In the genomic region with DNA sequence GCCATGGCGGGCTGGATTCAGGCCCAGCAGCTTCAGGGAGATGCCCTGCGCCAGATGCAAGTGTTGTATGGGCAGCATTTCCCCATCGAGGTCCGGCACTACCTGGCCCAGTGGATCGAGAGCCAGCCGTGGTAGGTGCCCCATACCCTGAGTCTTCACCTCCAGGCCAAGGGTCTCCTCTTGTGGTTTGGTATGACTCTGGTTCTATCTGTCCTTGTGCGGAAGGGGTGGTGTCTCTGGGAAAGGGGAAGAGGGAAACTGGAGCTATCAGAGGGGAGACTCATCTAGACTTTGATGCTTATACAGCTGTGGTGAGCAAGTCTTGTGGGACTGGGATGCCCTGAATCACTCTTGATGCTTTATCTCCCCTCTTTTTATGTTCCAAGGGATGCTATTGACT, we compare ENCODE assay signal across 8 mouse cellular contexts. TPM values are rescaled to one million over a fixed set of nuclear protein-coding genes. Genes with fewer than 3 reads are reported as not detected.
DNase-seq lines count a peak whose midpoint lies in the region; ATAC-seq and TF ChIP-seq lines count a peak whose summit lies in the region.
"Had no signal": no experiment of that assay in that cellular context is flagged by ENCODE, and none has a peak within 500 bp of the region (broad histone marks: within the 10 kb centered on the region; RNA-seq: fewer than 3 reads in every experiment).

No protein-coding gene starts in this region.

- no peaks in the 10 kb centered on the region for H3K9me3 ChIP-seq in lung, embryonic 14.5 days (ENCODE audit: low read depth, low read length)
- no peaks in the 10 kb centered on the region for H3K9me3 ChIP-seq in intestine, postnatal 0 days (ENCODE audit: control insufficient read depth)
- H3K9me3 ChIP-seq in midbrain, embryonic 14.5 days (ENCODE audit: control insufficient read depth, low read length) = no peaks in the 10 kb centered on the region

- H3K27ac ChIP-seq in lung, embryonic 14.5 days (ENCODE audit: low read depth) = no peak overlapping the region
- H3K27ac ChIP-seq in bone marrow macrophage, adult 2 months (ENCODE audit: insufficient read depth, low read depth, low read length) = no peak overlapping the region
- H3K27ac ChIP-seq in intestine, postnatal 0 days (ENCODE audit: low read depth, low read length) = no peak overlapping the region
- no peak overlapping the region for H3K27ac ChIP-seq in small intestine, adult 2 months (ENCODE audit: insufficient read depth, low read depth, low read length)
- no peak overlapping the region for H3K27ac ChIP-seq in midbrain, embryonic 14.5 days (replicated peaks; ENCODE audit: low read depth, low read length)

- H3K36me3 ChIP-seq in lung, embryonic 14.5 days (ENCODE audit: insufficient read depth) = no peaks in the 10 kb centered on the region
- peaks cover 10% of the 10 kb centered on the region; the same call in 1 of the 2 replicates for H3K36me3 ChIP-seq in intestine, postnatal 0 days (ENCODE audit: control insufficient read depth, insufficient read depth)
- H3K36me3 ChIP-seq in small intestine, adult 2 months (ENCODE audit: control insufficient read depth, insufficient read depth, low read length) = peaks cover 3% of the 10 kb centered on the region; the same call in 1 of the 2 replicates
- no peaks in the 10 kb centered on the region for H3K36me3 ChIP-seq in midbrain, embryonic 14.5 days (ENCODE audit: control insufficient read depth, insufficient read depth, low read length)

- DNase-seq in lung, embryonic 14.5 days = no peak
- DNase-seq in lung, postnatal 4 days = no peak
- no peak for DNase-seq in midbrain, embryonic 14.5 days
- DNase-seq in adrenal gland, postnatal 10 days = no peak
- DNase-seq: right cerebral cortex, postnatal 14 days had no signal

- no peak for TF ChIP-seq POLR2A in bone marrow macrophage, adult 2 months (IDR thresholded peaks at IDR 0.05; ENCODE audit: borderline replicate concordance, low read depth, low read length)
- no peak for TF ChIP-seq POLR2A in small intestine, adult 2 months (IDR thresholded peaks at IDR 0.05; ENCODE audit: low read depth, low read length)

- H3K4me2 ChIP-seq in lung, embryonic 14.5 days = peak overlapping the region; percentile 77; the same call in 1 of the 2 replicates
- peak overlapping the region; percentile 85 for H3K4me2 ChIP-seq in intestine, postnatal 0 days (replicated peaks; ENCODE audit: low read depth)
- no peak overlapping the region for H3K4me2 ChIP-seq in midbrain, embryonic 14.5 days (ENCODE audit: low read length)

- no peak overlapping the region for H3K4me3 ChIP-seq in lung, embryonic 14.5 days (ENCODE audit: low read depth, low read length)
- H3K4me3 ChIP-seq in bone marrow macrophage, adult 2 months (ENCODE audit: insufficient read depth, low read length) = peak overlapping the region; percentile 67
- no peak overlapping the region for H3K4me3 ChIP-seq in intestine, postnatal 0 days (ENCODE audit: low read depth, low read length)
- H3K4me3 ChIP-seq in small intestine, adult 2 months (ENCODE audit: low read depth, low read length) = peak overlapping the region; percentile 92
- no peak overlapping the region for H3K4me3 ChIP-seq in midbrain, embryonic 14.5 days (replicated peaks; ENCODE audit: low read depth, low read length)

- H3K9ac ChIP-seq in lung, embryonic 14.5 days = no peak overlapping the region
- no peak overlapping the region; the same call in 1 of the 2 replicates for H3K9ac ChIP-seq in intestine, postnatal 0 days (ENCODE audit: low read depth, low read length)
- no peak overlapping the region for H3K9ac ChIP-seq in midbrain, embryonic 14.5 days (replicated peaks; ENCODE audit: low read length)

- no peak for TF ChIP-seq CTCF in lung, embryonic 14.5 days (IDR thresholded peaks at IDR 0.05; ENCODE audit: low read depth)
- no peak for TF ChIP-seq CTCF in bone marrow macrophage, adult 2 months (IDR thresholded peaks at IDR 0.05; ENCODE audit: low read depth, low read length)
- no peak for TF ChIP-seq CTCF in intestine, postnatal 0 days (IDR thresholded peaks at IDR 0.05; ENCODE audit: low read depth)
- no peak for TF ChIP-seq CTCF in small intestine, adult 2 months (IDR thresholded peaks at IDR 0.05; ENCODE audit: extremely low read depth, insufficient read length, insufficient replicate concordance, low read depth, low read length)

- H3K27me3 ChIP-seq in lung, embryonic 14.5 days (ENCODE audit: insufficient read depth, low read length) = no peaks in the 10 kb centered on the region
- no peaks in the 10 kb centered on the region for H3K27me3 ChIP-seq in intestine, postnatal 0 days (replicated peaks; ENCODE audit: control insufficient read depth, insufficient read depth, low read length)
- H3K27me3 ChIP-seq in small intestine, adult 2 months (ENCODE audit: control insufficient read depth, insufficient read depth, low read length) = no peaks in the 10 kb centered on the region
- peaks cover 14% of the 10 kb centered on the region for H3K27me3 ChIP-seq in midbrain, embryonic 14.5 days (ENCODE audit: control insufficient read depth, insufficient read depth, low read length)

- 79% methylated on average over 7 of the region's 7 CpGs for WGBS in lung, embryonic 14.5 days
- WGBS in intestine, postnatal 0 days = 94% methylated on average over 7 of the region's 7 CpGs
- WGBS in small intestine, adult 2 months = 75% methylated on average over 7 of the region's 7 CpGs
- 89% methylated on average over 7 of the region's 7 CpGs for WGBS in midbrain, embryonic 14.5 days

- ATAC-seq in lung, embryonic 14.5 days (ENCODE audit: insufficient read depth) = no peak
- no peak for ATAC-seq in intestine, postnatal 0 days
- ATAC-seq in midbrain, embryonic 14.5 days (ENCODE audit: low FRiP score, low TSS enrichment) = no peak

- H3K4me1 ChIP-seq in lung, embryonic 14.5 days (ENCODE audit: insufficient read depth) = no peaks in the 10 kb centered on the region
- peaks cover 15% of the 10 kb centered on the region for H3K4me1 ChIP-seq in bone marrow macrophage, adult 2 months (ENCODE audit: control insufficient read depth, insufficient read depth, low read length)
- H3K4me1 ChIP-seq in intestine, postnatal 0 days (replicated peaks; ENCODE audit: control insufficient read depth, insufficient read depth, low read length) = peaks cover 6% of the 10 kb centered on the region; the same call in 1 of the 2 replicates
- peaks cover 9% of the 10 kb centered on the region for H3K4me1 ChIP-seq in small intestine, adult 2 months (ENCODE audit: control insufficient read depth, insufficient read depth, insufficient read length, low read length)
- H3K4me1 ChIP-seq in midbrain, embryonic 14.5 days (ENCODE audit: control insufficient read depth, insufficient read depth, low read length) = no peaks in the 10 kb centered on the region

RNA-seq across cellular contexts. Expression of a gene that starts 2.2 kb away (rescaled TPM):
- 5.4 and 5.8 TPM in 2 replicates for polyA plus RNA-seq in lung, embryonic 14.5 days (2014; fragmentation: Nextera tagmentation; extraction: Ambion mirVana)
- polyA plus RNA-seq in bone marrow macrophage, adult 2 months (2012; ENCODE audit: insufficient read depth, insufficient read length, missing spikeins) = 16.3 and 20.7 TPM in 2 replicates
- polyA plus RNA-seq in intestine, postnatal 0 days (2015; fragmentation: Nextera tagmentation; extraction: Ambion mirVana) = 4.8 TPM in 2 replicates
- 6.9 and 7.4 TPM in 2 replicates for polyA plus RNA-seq in small intestine, adult 2 months (2012; rRNA removed)
- polyA plus RNA-seq in midbrain, embryonic 14.5 days (2014; fragmentation: Nextera tagmentation; extraction: Ambion mirVana) = 1.7 and 1.9 TPM in 2 replicates
- 10 to 100 TPM; 37.1 to 52.7 TPM for total RNA-seq in adrenal gland, postnatal 10 days (2021)

RNA-seq across cellular contexts. Expression of a gene that starts 10.8 kb away (rescaled TPM):
- 26.6 and 27.9 TPM in 2 replicates for polyA plus RNA-seq in lung, embryonic 14.5 days (2014; fragmentation: Nextera tagmentation; extraction: Ambion mirVana)
- polyA plus RNA-seq in bone marrow macrophage, adult 2 months (2012; ENCODE audit: insufficient read depth, insufficient read length, missing spikeins) = 30.8 and 30.9 TPM in 2 replicates
- polyA plus RNA-seq in intestine, postnatal 0 days (2015; fragmentation: Nextera tagmentation; extraction: Ambion mirVana) = 13.0 and 13.3 TPM in 2 replicates
- polyA plus RNA-seq in small intestine, adult 2 months (2012; rRNA removed) = 9.6 and 10.8 TPM in 2 replicates
- 17.2 and 18.6 TPM in 2 replicates for polyA plus RNA-seq in midbrain, embryonic 14.5 days (2014; fragmentation: Nextera tagmentation; extraction: Ambion mirVana)
- total RNA-seq in adrenal gland, postnatal 10 days (2021) = 10 to 100 TPM; 60.7 to 72.7 TPM

Comparison
In these comparisons a context has a peak if more than half of its experiments do, and no peak if none do; other contexts are left out.
1. H3K4me3 ChIP-seq: peak in bone marrow macrophage, adult 2 months (single experiment) and small intestine, adult 2 months (single experiment); none in lung, embryonic 14.5 days (single experiment), intestine, postnatal 0 days (single experiment) and midbrain, embryonic 14.5 days (single experiment).